Mouse (Mus musculus) heart, postnatal 36 days (tissue): Measurements from ENCODE around the gene Zfp110. TPM values are rescaled to one million over a fixed set of nuclear protein-coding genes. Genes with fewer than 3 reads are reported as not detected.
"Not testable (repeated sequence)": the region's sequence is repeated elsewhere in the genome, so short reads cannot be mapped to it uniquely, and the experiment has no call there.

ENCODE experiments used
- DNase-seq, 2 experiments: peaks; one replicate each; pipeline ENCODE4 v3.0.0; 2021 to 2022
- intact Hi-C: fragments of 180-260 bp; cut with DNase I; formaldehyde crosslinking; loops from one replicate; pipeline ENCODE4 v1.15.1; 2025
- total RNA-seq, 2 experiments: library from RNA; stranded (reverse); gene quantifications; 2 replicates each; pipeline ENCODE4 v1.2.3; 2021

Zfp110 gene
- 10 to 100 TPM; 15.4 to 21.5 TPM for total RNA-seq

- peak; percentile 89 to 94 for DNase-seq
- intact Hi-C loops = loop anchor here (1.0 to 5.0 kb wide), 4 partner anchors 16 to 198 kb away; partner anchors contain the start of genes Chmp2a, Zfp128, Zfp329 and Zscan22
These were observed at the start of gene Zfp110 for GRCm38 (mm10) chr7:12834162-12835120. Gene Zfp110, plus strand, starts transcription at chr7:12834761.

- intact Hi-C loops = no loop called here
- DNase-seq = no peak
These were observed 47.2 kb upstream of the Zfp110 start for GRCm38 (mm10) chr7:12787333-12787732.

- no peak for DNase-seq
- intact Hi-C loops = no loop called here
These were observed 46.5 kb upstream of the Zfp110 start for GRCm38 (mm10) chr7:12788025-12788424.

- intact Hi-C loops, DNase-seq: not testable (repeated sequence)
These were observed 41.9 kb upstream of the Zfp110 start for GRCm38 (mm10) chr7:12792624-12793023.

GRCm38 (mm10) chr7:12797971-12798370 lies 36.6 kb upstream of the Zfp110 start:
- intact Hi-C loops = no loop called here
- DNase-seq = no peak

- no peak for DNase-seq
- intact Hi-C loops = no loop called here
These were observed 35.0 kb upstream of the Zfp110 start for GRCm38 (mm10) chr7:12799554-12799953.

- DNase-seq = peak; percentile 61 to 68
- intact Hi-C loops = loop anchor here (10.0 kb wide), 2 partner anchors 252 to 318 kb away; partner anchors contain the start of gene Mzf1
These were observed 31.5 kb upstream of the Zfp110 start, which contains the start of gene Zscan18 for GRCm38 (mm10) chr7:12802866-12803726. Gene Zscan18, minus strand, starts transcription at chr7:12803635.

GRCm38 (mm10) chr7:12803727-12804071 lies 30.9 kb upstream of the Zfp110 start:
- intact Hi-C loops = loop anchor here (10.0 kb wide), 2 partner anchors 251 to 319 kb away; partner anchors contain the start of gene Mzf1
- DNase-seq = no peak

- no peak for DNase-seq
- intact Hi-C loops = no loop called here
These were observed 19.0 kb upstream of the Zfp110 start for GRCm38 (mm10) chr7:12815566-12815965.

- peak; percentile 92 to 93 for DNase-seq
- intact Hi-C loops = loop anchor here (1.0 kb wide), 1 partner anchor 17 kb away; no protein-coding TSS in a partner anchor
These were observed 15.9 kb upstream of the Zfp110 start, which contains the start of gene Zfp329 for GRCm38 (mm10) chr7:12818521-12819295. Gene Zfp329, minus strand, starts transcription at chr7:12818858.

- intact Hi-C loops = loop anchor here (1.0 to 5.0 kb wide), 3 partner anchors 17 to 197 kb away; partner anchors contain the start of genes Chmp2a, Zfp128 and Zfp329
- DNase-seq = no peak
These were observed 671 bp downstream of the Zfp110 start for GRCm38 (mm10) chr7:12835193-12835671.

GRCm38 (mm10) chr7:12835779-12836178 lies 1.2 kb downstream of the Zfp110 start:
- intact Hi-C loops = loop anchor here (1.0 to 5.0 kb wide), 3 partner anchors 17 to 197 kb away; partner anchors contain the start of genes Chmp2a, Zfp128 and Zfp329
- DNase-seq = no peak

- intact Hi-C loops = no loop called here
These were observed 39.7 kb downstream of the Zfp110 start for GRCm38 (mm10) chr7:12874301-12874700.

GRCm38 (mm10) chr7:12880036-12880435 lies 45.5 kb downstream of the Zfp110 start:
- no peak for DNase-seq
- intact Hi-C loops = loop anchor here (2.0 to 10.0 kb wide), 4 partner anchors 17 to 405 kb away; partner anchors contain the start of genes Lig1, Zfp110, Zfp606 and Zscan22

More at GRCm38 (mm10) chr7:12874301-12874700, 39.7 kb downstream of the Zfp110 start:
- no peak for DNase-seq

GRCm38 (mm10) chr7:12880497-12880896 lies 45.9 kb downstream of the Zfp110 start:
- not testable (repeated sequence) for DNase-seq
- intact Hi-C loops = loop anchor here (2.0 to 10.0 kb wide), 4 partner anchors 16 to 406 kb away; partner anchors contain the start of genes Lig1, Zfp110, Zfp606 and Zscan22

- DNase-seq = peak; percentile 92
- intact Hi-C loops = loop anchor here (2.0 to 10.0 kb wide), 4 partner anchors 16 to 406 kb away; partner anchors contain the start of genes Lig1, Zfp110, Zfp606 and Zscan22
These were observed 46.5 kb downstream of the Zfp110 start, which contains the start of gene Zfp128 for GRCm38 (mm10) chr7:12880911-12881660. Gene Zfp128, plus strand, starts transcription at chr7:12881177.

- no peak for DNase-seq
- intact Hi-C loops = loop anchor here (10.0 kb wide), 1 partner anchor 412 kb away; the partner anchor contains the start of gene Zfp606
These were observed 52.2 kb downstream of the Zfp110 start for GRCm38 (mm10) chr7:12886563-12887266.
